Mouse (Mus musculus) liver, adult 2 months (tissue): ENCODE data around the gene Ssbp4. TPM values are rescaled to one million over a fixed set of nuclear protein-coding genes. Genes with fewer than 3 reads are reported as not detected.

Experiments
- DNase-seq: peaks from one replicate; pipeline ENCODE4 v3.0.0-alpha.2; 2011; ENCODE audit warnings: low read depth, low spot score; ENCODE audit errors: extremely low read depth
- H3K27ac ChIP-seq: fragments of 200-500 bp; replicated peaks from 2 replicates; pipeline ENCODE4 v1.5.1; 2012; ENCODE audit warnings: low read depth, mild to moderate bottlenecking, control low read depth, inconsistent platforms, low read length; ENCODE audit not compliant: insufficient read depth
- H3K27me3 ChIP-seq: fragments of 200-500 bp; 2 replicates; pipeline ENCODE4 v1.6.1; 2012; ENCODE audit warnings: mild to moderate bottlenecking, moderate library complexity, low read length, inconsistent platforms; ENCODE audit not compliant: control insufficient read depth, insufficient read depth
- H3K36me3 ChIP-seq: fragments of 200-500 bp; 2 replicates; pipeline ENCODE4 v1.6.1; 2012; ENCODE audit warnings: low read length, inconsistent platforms; ENCODE audit not compliant: control insufficient read depth, insufficient read depth
- H3K4me1 ChIP-seq: fragments of 200-500 bp; 2 replicates; pipeline ENCODE4 v1.6.1; 2011; ENCODE audit warnings: low read length; ENCODE audit not compliant: control insufficient read depth, insufficient read depth
- H3K4me3 ChIP-seq: fragments of 200-500 bp; 2 replicates; pipeline ENCODE4 v1.5.1; 2011; ENCODE audit warnings: low read depth, mild to moderate bottlenecking, control low read depth, low read length, moderate library complexity; ENCODE audit not compliant: insufficient read depth
- H3K79me2 ChIP-seq: fragments of 200-500 bp; 2 replicates; pipeline ENCODE4 v1.6.1; 2012; ENCODE audit warnings: inconsistent platforms, mild to moderate bottlenecking, low read length, moderate library complexity; ENCODE audit not compliant: control insufficient read depth, insufficient read depth
- H3K9ac ChIP-seq: fragments of 200-500 bp; 2 replicates; pipeline ENCODE4 v1.6.1; 2012; ENCODE audit warnings: low read depth, mild to moderate bottlenecking, control low read depth, inconsistent platforms, low read length
- CTCF ChIP-seq: fragments of 200-500 bp; IDR thresholded peaks from 2 replicates; pipeline ENCODE4 v1.5.1; 2011; ENCODE audit warnings: low read depth, low read length, control low read depth
- POLR2A ChIP-seq: fragments of 200-500 bp; IDR thresholded peaks from 2 replicates; pipeline ENCODE4 v1.6.1; 2011; ENCODE audit warnings: low read length, control low read depth; ENCODE audit not compliant: insufficient read depth; ENCODE audit errors: extremely low read depth
- WGBS: fragments of 180-500 bp; shearing (Covaris S2); methylation state at CpG from one replicate; pipeline ENCODE4 v1.1.7; 2018; 5-methylcytosine and 5-hydroxymethylcytosine counted together
- polyA plus RNA-seq: library from polyadenylated mRNA; depleted of rRNA; stranded (reverse); fragments of >200 nt; gene quantifications from 2 replicates; pipeline ENCODE4 v1.2.3, GENCODE M21; 2012
- total RNA-seq: library from RNA; depleted of rRNA; stranded (reverse); fragments of >200 nt; gene quantifications from 2 replicates; pipeline ENCODE4 v1.2.3, GENCODE M21; 2014

Ssbp4 gene
- total and polyA plus RNA-seq, 2 experiments, result 2.3 to 16.4 TPM

DNA sequence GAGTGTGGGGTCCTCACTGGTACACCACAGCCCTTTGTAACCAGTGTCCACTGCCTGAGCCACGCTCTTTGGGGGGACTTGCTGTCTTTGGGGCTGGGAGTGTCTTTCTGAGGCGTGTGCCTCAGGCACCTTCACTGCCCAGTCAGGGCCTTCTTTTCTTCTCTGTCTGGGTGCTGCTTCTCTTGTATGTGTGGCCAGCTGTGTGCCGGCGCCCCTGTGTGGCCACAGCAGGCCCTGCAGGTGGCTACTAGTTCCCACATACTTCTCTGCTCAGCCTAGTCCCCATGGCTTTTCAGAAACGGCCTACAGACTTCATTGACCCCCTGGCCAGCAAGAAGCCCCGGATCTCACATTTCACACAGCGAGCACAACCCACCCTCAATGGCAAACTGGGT lies 23.4 kb downstream of the Ssbp4 start:
- no peak overlapping the region for H3K9ac ChIP-seq
- peaks cover 33% of the 10 kb centered on the region for H3K36me3 ChIP-seq
- no peak overlapping the region for H3K4me3 ChIP-seq
- H3K27ac ChIP-seq, result no peak overlapping the region
- no peaks in the 10 kb centered on the region for H3K27me3 ChIP-seq
- no peak for DNase-seq
- TF ChIP-seq CTCF, result peak; percentile 86
- no peak for TF ChIP-seq POLR2A
- H3K79me2 ChIP-seq, result peaks cover 9% of the 10 kb centered on the region; the same call in 1 of the 2 replicates
- 67% methylated on average over 7 of the region's 7 CpGs for WGBS
- H3K4me1 ChIP-seq, result peaks cover 11% of the 10 kb centered on the region

DNA sequence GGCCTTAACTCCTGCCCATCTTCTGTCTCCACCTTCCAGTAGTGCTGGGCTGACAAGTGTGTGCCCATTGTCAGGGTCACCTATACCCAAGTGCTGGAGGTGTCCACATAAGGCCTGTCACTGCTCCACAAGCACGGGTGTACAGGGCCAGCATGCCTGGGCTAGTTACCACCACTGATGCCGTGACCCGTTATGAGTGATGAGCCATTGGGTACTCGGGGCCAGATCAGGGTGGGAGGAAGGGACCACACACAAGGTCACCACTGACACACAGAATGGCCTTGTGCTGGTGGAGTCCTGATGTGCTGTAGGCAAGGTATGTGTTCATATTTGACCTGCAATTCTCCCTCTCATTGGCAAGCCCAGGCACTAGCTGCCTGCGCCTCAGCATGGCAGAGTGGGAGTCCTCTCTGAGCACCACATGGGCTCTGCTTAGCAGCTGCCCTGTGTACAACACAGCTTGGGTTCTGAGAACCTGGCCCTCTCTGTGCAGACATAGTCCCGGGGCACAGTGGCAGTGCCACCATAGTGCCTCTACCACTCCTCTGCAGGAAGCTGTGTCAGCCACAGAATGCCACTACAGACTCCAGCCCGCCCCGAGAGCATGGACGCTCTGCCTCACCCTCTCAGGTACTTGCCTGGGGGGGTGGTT lies 23.9 kb downstream of the Ssbp4 start:
- H3K4me3 ChIP-seq, result no peak overlapping the region
- H3K27ac ChIP-seq, result no peak overlapping the region
- H3K27me3 ChIP-seq, result no peaks in the 10 kb centered on the region
- H3K9ac ChIP-seq, result peak overlapping the region; percentile 9
- H3K36me3 ChIP-seq, result peaks cover 37% of the 10 kb centered on the region
- H3K4me1 ChIP-seq, result peaks cover 11% of the 10 kb centered on the region
- H3K79me2 ChIP-seq, result peaks cover 9% of the 10 kb centered on the region; the same call in 1 of the 2 replicates
- 84% methylated on average over 9 of the region's 9 CpGs for WGBS
- no peak for TF ChIP-seq POLR2A
- TF ChIP-seq CTCF, result no peak
- no peak for DNase-seq

GRCm38 (mm10) chr8:70583476-70584387 lies 24.9 kb downstream of the Ssbp4 start:
- H3K9ac ChIP-seq, result no peak overlapping the region
- no peak for TF ChIP-seq CTCF
- no peak for TF ChIP-seq POLR2A
- no peak overlapping the region for H3K4me3 ChIP-seq
- DNase-seq, result peak; percentile 96
- no peaks in the 10 kb centered on the region for H3K27me3 ChIP-seq
- H3K27ac ChIP-seq, result no peak overlapping the region
- 45% methylated on average over 18 of the region's 18 CpGs for WGBS
- H3K79me2 ChIP-seq, result peaks cover 9% of the 10 kb centered on the region; the same call in 1 of the 2 replicates
- peaks cover 11% of the 10 kb centered on the region for H3K4me1 ChIP-seq
- H3K36me3 ChIP-seq, result peaks cover 44% of the 10 kb centered on the region

DNA sequence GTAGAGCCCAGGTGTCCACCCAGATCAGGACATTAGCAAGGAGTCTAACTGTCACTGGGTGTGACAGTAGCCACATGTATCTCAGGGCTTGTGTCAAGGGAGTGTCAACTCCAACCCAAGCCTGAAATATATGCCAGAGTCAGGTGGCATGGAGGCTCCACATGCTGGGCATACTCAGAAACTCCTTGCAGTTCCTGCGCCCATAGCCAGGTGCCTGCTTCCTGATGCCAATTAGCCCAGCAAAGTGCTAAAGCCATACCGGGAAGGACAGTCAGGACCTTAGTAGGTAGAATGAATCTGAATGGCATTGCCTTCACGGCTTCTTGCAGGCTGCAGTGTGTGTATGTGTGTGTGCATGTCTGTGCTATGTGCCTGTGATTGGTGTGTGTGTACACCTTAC lies 31.5 kb downstream of the Ssbp4 start:
- WGBS, result 93% methylated on average over 3 of the region's 3 CpGs
- peaks cover 26% of the 10 kb centered on the region for H3K36me3 ChIP-seq

GRCm38 (mm10) chr8:70574915-70575314 lies 33.8 kb downstream of the Ssbp4 start:
- no peak for DNase-seq
- WGBS, result 50% methylated on average over 4 of the region's 4 CpGs
- Histone ChIP-seq H3K36me3 (peaks cover 12% of the 10 kb centered on the region; the same call in 1 of the 2 replicates), H3K4me1 (peaks cover 8% of the 10 kb centered on the region), H3K79me2 (peaks cover 30% of the 10 kb centered on the region; the same call in 1 of the 2 replicates), H3K27me3 (no peaks in the 10 kb centered on the region), H3K4me3 (no peak overlapping the region), H3K9ac (no peak overlapping the region), H3K27ac (no peak overlapping the region)
- TF ChIP-seq CTCF (no peak), POLR2A (no peak)

More for the DNA sequence above, 31.5 kb downstream of the Ssbp4 start:
- Histone ChIP-seq H3K4me3 (no peak overlapping the region), H3K4me1 (no peaks in the 10 kb centered on the region), H3K79me2 (peaks cover 7% of the 10 kb centered on the region; the same call in 1 of the 2 replicates), H3K27ac (no peak overlapping the region), H3K27me3 (no peaks in the 10 kb centered on the region), H3K9ac (no peak overlapping the region)
- no peak for DNase-seq
- no peak for TF ChIP-seq POLR2A
- no peak for TF ChIP-seq CTCF

DNA sequence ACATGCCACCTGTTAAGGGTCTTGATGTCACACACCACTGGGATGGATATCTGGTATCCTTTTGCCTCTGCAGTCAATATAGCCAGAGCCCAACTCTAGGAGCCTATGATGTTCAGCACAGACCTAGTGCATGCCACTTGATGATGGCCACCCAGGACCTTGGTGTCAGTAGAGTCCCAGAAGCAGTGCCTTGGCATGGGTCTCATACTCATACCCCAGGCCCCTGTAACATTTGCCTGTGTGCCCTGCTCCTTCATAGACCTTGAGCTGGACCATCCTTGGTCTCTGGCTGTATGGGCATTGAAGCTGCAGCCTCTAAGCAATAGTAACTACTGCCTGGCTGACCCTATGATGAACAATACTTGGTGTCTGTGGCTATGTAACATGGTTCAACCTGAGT lies 34.4 kb downstream of the Ssbp4 start:
- Histone ChIP-seq H3K79me2 (peaks cover 36% of the 10 kb centered on the region), H3K27ac (no peak overlapping the region; the same call in 1 of the 2 replicates), H3K4me3 (no peak overlapping the region), H3K36me3 (peaks cover 9% of the 10 kb centered on the region; the same call in 1 of the 2 replicates), H3K9ac (no peak overlapping the region), H3K27me3 (no peaks in the 10 kb centered on the region), H3K4me1 (peaks cover 12% of the 10 kb centered on the region)
- TF ChIP-seq POLR2A, result no peak
- no peak for TF ChIP-seq CTCF
- no peak for DNase-seq
